Mouse (Mus musculus): ENCODE measurements around the gene Gipc3.

DNA sequence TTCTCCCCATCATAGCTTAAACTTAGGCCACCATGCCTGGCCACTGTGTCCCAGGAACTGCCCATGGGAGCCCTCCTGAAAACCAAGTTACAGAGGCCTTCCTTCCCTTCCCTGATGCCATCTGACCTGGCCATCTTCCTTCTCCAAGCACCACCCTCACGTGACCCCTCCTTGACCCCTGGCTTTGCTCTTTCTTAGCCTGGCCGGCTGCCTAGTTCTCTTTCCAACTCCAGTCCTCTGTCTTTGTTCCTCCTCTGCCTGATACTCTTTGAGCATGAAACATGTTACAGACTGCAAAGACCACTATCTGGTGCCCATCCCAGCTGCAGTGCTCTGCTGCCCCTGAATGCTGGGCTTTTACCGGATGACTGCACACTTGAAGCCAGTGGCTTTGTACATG lies 46.3 kb upstream of the Gipc3 start:
- TF ChIP-seq TAL1 (IDR thresholded peaks at IDR 0.05; ENCODE audit: low read length) (no peak), GATA1 (IDR thresholded peaks at IDR 0.05; ENCODE audit: low read length) (no peak)
